17 mouse cellular contexts compared by ENCODE assay signal in the genomic region with DNA sequence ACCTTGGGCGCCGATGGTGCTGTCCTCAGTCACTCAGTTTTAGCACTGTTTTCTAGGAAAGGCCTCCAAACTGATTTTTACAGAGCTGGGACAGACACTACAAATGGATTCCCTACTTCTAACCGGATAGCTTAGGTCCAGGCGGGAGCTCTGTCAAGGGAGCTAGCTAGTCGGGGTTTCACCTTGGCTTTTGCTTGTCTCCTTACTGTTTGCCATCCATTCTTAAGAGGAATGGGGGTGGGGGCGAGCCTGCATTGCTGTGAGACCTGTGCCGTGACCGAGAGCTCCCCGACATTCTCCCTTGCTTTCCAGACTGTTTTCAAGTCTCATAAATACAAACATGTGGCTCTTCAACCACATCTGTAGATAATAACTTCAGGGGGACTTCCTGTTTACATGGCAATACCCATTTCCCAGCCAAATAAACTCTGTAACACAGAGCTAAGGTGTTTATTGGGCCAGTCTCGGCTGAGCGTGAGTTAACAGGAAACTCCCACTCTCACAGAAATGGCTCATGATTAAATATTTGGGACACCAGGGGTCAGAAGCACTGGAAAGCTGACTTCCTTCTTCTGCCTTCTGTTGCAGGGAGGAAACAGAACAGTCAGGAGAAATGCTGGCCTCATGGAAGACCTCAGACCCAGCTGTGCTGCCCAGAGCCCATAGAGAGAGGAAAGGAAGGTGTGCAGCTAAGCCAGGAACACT.
DNase-seq lines count a peak whose midpoint lies in the region; ATAC-seq and TF ChIP-seq lines count a peak whose summit lies in the region.
"Had no signal": no experiment of that assay in that cellular context is flagged by ENCODE, and none has a peak within 500 bp of the region (broad histone marks: within the 10 kb centered on the region; RNA-seq: fewer than 3 reads in every experiment).

No protein-coding gene starts in this region.

- no peak overlapping the region for H3K27ac ChIP-seq in heart, postnatal 0 days (ENCODE audit: low read depth)
- no peak overlapping the region for H3K27ac ChIP-seq in heart, embryonic 10.5 days
- H3K27ac ChIP-seq in intestine, postnatal 0 days (ENCODE audit: low read depth, low read length): no peak overlapping the region
- H3K27ac ChIP-seq in limb, embryonic 12.5 days: peak overlapping the region; percentile 56; the same call in 1 of the 2 replicates
- H3K27ac ChIP-seq in midbrain, embryonic 10.5 days (replicated peaks): no peak overlapping the region
- H3K27ac ChIP-seq: heart, embryonic 15.5 days; hindbrain, embryonic 15.5 days; layer of hippocampus, adult 2 months; midbrain, embryonic 13.5 days had no signal

- no peaks in the 10 kb centered on the region for H3K36me3 ChIP-seq in heart, postnatal 0 days (replicated peaks; ENCODE audit: control insufficient read depth, insufficient read depth, low read length)
- no peaks in the 10 kb centered on the region for H3K36me3 ChIP-seq in heart, embryonic 10.5 days
- no peaks in the 10 kb centered on the region for H3K36me3 ChIP-seq in intestine, postnatal 0 days (ENCODE audit: control insufficient read depth, insufficient read depth)
- H3K36me3 ChIP-seq in limb, embryonic 12.5 days: no peaks in the 10 kb centered on the region
- no peaks in the 10 kb centered on the region for H3K36me3 ChIP-seq in midbrain, embryonic 10.5 days
- H3K36me3 ChIP-seq: heart, embryonic 15.5 days; hindbrain, embryonic 15.5 days; midbrain, embryonic 13.5 days had no signal

- DNase-seq in heart, postnatal 0 days (ENCODE audit: low spot score): no peak
- no peak for DNase-seq in heart, embryonic 10.5 days (ENCODE audit: low spot score)
- no peak for DNase-seq in midbrain, embryonic 10.5 days (ENCODE audit: low spot score)
- no peak for DNase-seq in adrenal gland, adult 8-10 months
- DNase-seq in adrenal gland, postnatal 4 days (ENCODE audit: low spot score in 2 of 2): no peak
- DNase-seq: B cell, adult 2 months; cerebellum, adult 2 months; gastrocnemius, postnatal 14 days; thymus, adult 2 months had no signal

- H3K4me1 ChIP-seq in heart, postnatal 0 days (ENCODE audit: control insufficient read depth, insufficient read depth): no peaks in the 10 kb centered on the region
- no peaks in the 10 kb centered on the region for H3K4me1 ChIP-seq in heart, embryonic 10.5 days
- no peaks in the 10 kb centered on the region for H3K4me1 ChIP-seq in intestine, postnatal 0 days (replicated peaks; ENCODE audit: control insufficient read depth, insufficient read depth, low read length)
- H3K4me1 ChIP-seq in limb, embryonic 12.5 days (replicated peaks): peaks cover 40% of the 10 kb centered on the region
- peaks cover 6% of the 10 kb centered on the region; the same call in 1 of the 2 replicates for H3K4me1 ChIP-seq in midbrain, embryonic 10.5 days
- H3K4me1 ChIP-seq: heart, embryonic 15.5 days; midbrain, embryonic 13.5 days had no signal

- no peak for ATAC-seq in heart, postnatal 0 days (ENCODE audit: insufficient read depth, low read depth)
- peak; percentile 7; the same call in 1 of the 2 replicates for ATAC-seq in common myeloid progenitor, adult 5-6 weeks (replicated peaks; ENCODE audit: low read depth, poor library complexity, severe bottlenecking)
- ATAC-seq in intestine, postnatal 0 days: no peak
- ATAC-seq in limb, embryonic 12.5 days (ENCODE audit: insufficient number of reproducible peaks, insufficient read depth, low FRiP score, low TSS enrichment, low read depth): no peak
- ATAC-seq: forebrain, embryonic 14.5 days; midbrain, embryonic 13.5 days had no signal

- H3K4me2 ChIP-seq in heart, postnatal 0 days (ENCODE audit: low read depth, low read length): no peak overlapping the region
- no peak overlapping the region for H3K4me2 ChIP-seq in intestine, postnatal 0 days (replicated peaks; ENCODE audit: low read depth)
- no peak overlapping the region for H3K4me2 ChIP-seq in limb, embryonic 12.5 days
- H3K4me2 ChIP-seq: heart, embryonic 15.5 days; hindbrain, embryonic 15.5 days; midbrain, embryonic 13.5 days had no signal

- no peak overlapping the region for H3K4me3 ChIP-seq in heart, postnatal 0 days (ENCODE audit: low read depth, low read length)
- H3K4me3 ChIP-seq in heart, embryonic 10.5 days: no peak overlapping the region
- no peak overlapping the region for H3K4me3 ChIP-seq in intestine, postnatal 0 days (ENCODE audit: low read depth, low read length)
- H3K4me3 ChIP-seq in limb, embryonic 12.5 days (replicated peaks): no peak overlapping the region
- no peak overlapping the region for H3K4me3 ChIP-seq in midbrain, embryonic 10.5 days
- H3K4me3 ChIP-seq: heart, embryonic 15.5 days; hindbrain, embryonic 15.5 days; layer of hippocampus, adult 2 months; midbrain, embryonic 13.5 days had no signal

- no peaks in the 10 kb centered on the region for H3K27me3 ChIP-seq in heart, postnatal 0 days (ENCODE audit: control insufficient read depth, insufficient read depth, low read length)
- H3K27me3 ChIP-seq in heart, embryonic 10.5 days (ENCODE audit: insufficient read depth, poor library complexity, severe bottlenecking): 0 out of 2 replicates have a peak, but pooled peaks cover 3% of the 10 kb centered on the region
- H3K27me3 ChIP-seq in intestine, postnatal 0 days (replicated peaks; ENCODE audit: control insufficient read depth, insufficient read depth, low read length): no peaks in the 10 kb centered on the region
- H3K27me3 ChIP-seq in limb, embryonic 12.5 days: peaks cover 7% of the 10 kb centered on the region
- no peaks in the 10 kb centered on the region for H3K27me3 ChIP-seq in midbrain, embryonic 10.5 days (ENCODE audit: low read depth, poor library complexity, severe bottlenecking)
- H3K27me3 ChIP-seq: heart, embryonic 15.5 days; hindbrain, embryonic 15.5 days; midbrain, embryonic 13.5 days had no signal

- no peaks in the 10 kb centered on the region for H3K9me3 ChIP-seq in heart, postnatal 0 days (replicated peaks; ENCODE audit: control insufficient read depth, low read length)
- no peaks in the 10 kb centered on the region for H3K9me3 ChIP-seq in heart, embryonic 10.5 days
- H3K9me3 ChIP-seq in intestine, postnatal 0 days (ENCODE audit: control insufficient read depth): no peaks in the 10 kb centered on the region
- H3K9me3 ChIP-seq in limb, embryonic 12.5 days: no peaks in the 10 kb centered on the region
- no peaks in the 10 kb centered on the region for H3K9me3 ChIP-seq in midbrain, embryonic 10.5 days (replicated peaks)
- H3K9me3 ChIP-seq: heart, embryonic 15.5 days; hindbrain, embryonic 15.5 days; midbrain, embryonic 13.5 days had no signal

- TF ChIP-seq EP300 in heart, postnatal 0 days (IDR thresholded peaks at IDR 0.05; ENCODE audit: low read depth): no peak

- 71% methylated on average over 11 of the region's 11 CpGs for WGBS in heart, postnatal 0 days
- WGBS in heart, embryonic 10.5 days: 73% methylated on average over 11 of the region's 11 CpGs
- WGBS in intestine, postnatal 0 days: 52% methylated on average over 11 of the region's 11 CpGs
- 34% methylated on average over 11 of the region's 11 CpGs for WGBS in limb, embryonic 12.5 days
- 85% methylated on average over 11 of the region's 11 CpGs for WGBS in midbrain, embryonic 10.5 days

- H3K9ac ChIP-seq in heart, postnatal 0 days (replicated peaks; ENCODE audit: low read depth, low read length): no peak overlapping the region
- H3K9ac ChIP-seq in intestine, postnatal 0 days (ENCODE audit: low read depth, low read length): no peak overlapping the region
- no peak overlapping the region for H3K9ac ChIP-seq in limb, embryonic 12.5 days (replicated peaks)
- H3K9ac ChIP-seq: heart, embryonic 15.5 days; hindbrain, embryonic 15.5 days; midbrain, embryonic 13.5 days had no signal

- 0 out of 2 replicates have a peak, but pooled peaks have one; percentile 4 for TF ChIP-seq CTCF in heart, postnatal 0 days (IDR thresholded peaks at IDR 0.05; ENCODE audit: low read depth)
- peak; percentile 47 for TF ChIP-seq CTCF in intestine, postnatal 0 days (IDR thresholded peaks at IDR 0.05; ENCODE audit: low read depth)
